9 mouse cellular contexts compared by ENCODE assay signal in genomic region chr13:51813621-51814615, GRCm38 (mm10). TPM values are rescaled to one million over a fixed set of nuclear protein-coding genes. Genes with fewer than 3 reads are reported as not detected.
DNase-seq lines count a peak whose midpoint lies in the region; ATAC-seq and TF ChIP-seq lines count a peak whose summit lies in the region.
"Had no signal": no experiment of that assay in that cellular context is flagged by ENCODE, and none has a peak within 500 bp of the region (broad histone marks: within the 10 kb centered on the region; RNA-seq: fewer than 3 reads in every experiment).

No protein-coding gene starts in this region.

- 49% methylated on average over 10 of the region's 10 CpGs for WGBS in kidney, embryonic 15.5 days
- 53% methylated on average over 10 of the region's 10 CpGs for WGBS in liver, embryonic 11.5 days
- 56% methylated on average over 10 of the region's 10 CpGs for WGBS in intestine, postnatal 0 days

- peaks cover 3% of the 10 kb centered on the region; the same call in 1 of the 2 replicates for H3K27me3 ChIP-seq in kidney, embryonic 15.5 days
- no peaks in the 10 kb centered on the region for H3K27me3 ChIP-seq in liver, embryonic 11.5 days (replicated peaks; ENCODE audit: control insufficient read depth, insufficient read depth, low read length)
- H3K27me3 ChIP-seq in intestine, postnatal 0 days (replicated peaks; ENCODE audit: control insufficient read depth, insufficient read depth, low read length) = no peaks in the 10 kb centered on the region

- 0 out of 2 replicates have a peak, but pooled peaks have one; percentile 25 for ATAC-seq in kidney, embryonic 15.5 days (replicated peaks; ENCODE audit: low FRiP score)
- peak; percentile 82 for ATAC-seq in activated CD4-positive, CD25-positive, alpha-beta regulatory T cell, adult 4 months
- 0 out of 2 replicates have a peak, but pooled peaks have one; percentile 24 for ATAC-seq in liver, embryonic 11.5 days (replicated peaks; ENCODE audit: low FRiP score)
- ATAC-seq in intestine, postnatal 0 days = no peak

- no peak overlapping the region for H3K4me3 ChIP-seq in kidney, embryonic 15.5 days (replicated peaks)
- H3K4me3 ChIP-seq in liver, embryonic 11.5 days (ENCODE audit: low read depth, low read length) = no peak overlapping the region
- H3K4me3 ChIP-seq in intestine, postnatal 0 days (ENCODE audit: low read depth, low read length) = no peak overlapping the region
- H3K4me3 ChIP-seq: myocyte had no signal

- no peak overlapping the region for H3K4me2 ChIP-seq in kidney, embryonic 15.5 days
- H3K4me2 ChIP-seq in liver, embryonic 11.5 days = no peak overlapping the region
- no peak overlapping the region for H3K4me2 ChIP-seq in intestine, postnatal 0 days (replicated peaks; ENCODE audit: low read depth)

- no peak for DNase-seq in kidney, postnatal 25 days
- DNase-seq in liver, embryonic 11.5 days (ENCODE audit: low spot score) = no peak
- peak; percentile 70 to 76 for DNase-seq in spleen, postnatal 36 days (ENCODE audit: low spot score in 2 of 2)
- DNase-seq in yolk sac, embryonic 10.5 days (ENCODE audit: low spot score) = no peak
- no peak for DNase-seq in Muller cell, postnatal 12 days (ENCODE audit: inconsistent ontology term)

- H3K4me1 ChIP-seq in kidney, embryonic 15.5 days = peaks cover 12% of the 10 kb centered on the region; the same call in 1 of the 2 replicates
- H3K4me1 ChIP-seq in liver, embryonic 11.5 days (replicated peaks; ENCODE audit: control insufficient read depth, insufficient read depth, low read length) = peaks cover 8% of the 10 kb centered on the region; the same call in 1 of the 2 replicates
- no peaks in the 10 kb centered on the region; the same call in 1 of the 2 replicates for H3K4me1 ChIP-seq in intestine, postnatal 0 days (replicated peaks; ENCODE audit: control insufficient read depth, insufficient read depth, low read length)

- TF ChIP-seq CTCF in intestine, postnatal 0 days (IDR thresholded peaks at IDR 0.05; ENCODE audit: low read depth) = no peak

- H3K36me3 ChIP-seq in kidney, embryonic 15.5 days = no peaks in the 10 kb centered on the region
- H3K36me3 ChIP-seq in liver, embryonic 11.5 days (ENCODE audit: control insufficient read depth, insufficient read depth, low read length) = no peaks in the 10 kb centered on the region
- H3K36me3 ChIP-seq in intestine, postnatal 0 days (ENCODE audit: control insufficient read depth, insufficient read depth) = no peaks in the 10 kb centered on the region

- H3K9me3 ChIP-seq in kidney, embryonic 15.5 days (replicated peaks) = no peaks in the 10 kb centered on the region
- H3K9me3 ChIP-seq in liver, embryonic 11.5 days (ENCODE audit: control insufficient read depth, low read length) = no peaks in the 10 kb centered on the region
- no peaks in the 10 kb centered on the region for H3K9me3 ChIP-seq in intestine, postnatal 0 days (ENCODE audit: control insufficient read depth)

- H3K9ac ChIP-seq in kidney, embryonic 15.5 days = no peak overlapping the region
- no peak overlapping the region for H3K9ac ChIP-seq in liver, embryonic 11.5 days (ENCODE audit: low read depth, low read length)
- no peak overlapping the region for H3K9ac ChIP-seq in intestine, postnatal 0 days (ENCODE audit: low read depth, low read length)

- no peak overlapping the region for H3K27ac ChIP-seq in kidney, embryonic 15.5 days
- H3K27ac ChIP-seq in liver, embryonic 11.5 days (ENCODE audit: low read depth, low read length) = no peak overlapping the region
- no peak overlapping the region for H3K27ac ChIP-seq in intestine, postnatal 0 days (ENCODE audit: low read depth, low read length)

RNA-seq across cellular contexts. Expression of gene Sema4d, which starts 20.4 kb away (rescaled TPM):
- 19.6 and 20.3 TPM in 2 replicates for polyA plus RNA-seq in kidney, embryonic 15.5 days (2015; fragmentation: Nextera tagmentation; extraction: Ambion mirVana)
- 100 to 1,000 TPM; 127 to 150 TPM for polyA plus RNA-seq in activated CD4-positive, CD25-positive, alpha-beta regulatory T cell, adult 4 months (2017; shearing (Covaris generic))
- polyA plus RNA-seq in liver, embryonic 11.5 days (2014; fragmentation: Nextera tagmentation; extraction: Ambion mirVana) = 18.6 and 21.7 TPM in 2 replicates
- polyA plus RNA-seq in intestine, postnatal 0 days (2015; fragmentation: Nextera tagmentation; extraction: Ambion mirVana) = 3.4 TPM in 2 replicates

RNA-seq across cellular contexts. Expression of gene Gadd45g, which starts 32.6 kb away (rescaled TPM):
- polyA plus RNA-seq in kidney, embryonic 15.5 days (2015; fragmentation: Nextera tagmentation; extraction: Ambion mirVana) = 40.2 and 42.8 TPM in 2 replicates
- polyA plus RNA-seq in activated CD4-positive, CD25-positive, alpha-beta regulatory T cell, adult 4 months (2017; shearing (Covaris generic)) = 10 to 100 TPM; 19.4 to 27.4 TPM
- 29.4 and 30.4 TPM in 2 replicates for polyA plus RNA-seq in liver, embryonic 11.5 days (2014; fragmentation: Nextera tagmentation; extraction: Ambion mirVana)
- 28.7 and 32.7 TPM in 2 replicates for polyA plus RNA-seq in intestine, postnatal 0 days (2015; fragmentation: Nextera tagmentation; extraction: Ambion mirVana)

Comparison
In these comparisons a context has a peak if more than half of its experiments do, and no peak if none do; other contexts are left out.
1. DNase-seq: peak in spleen, postnatal 36 days (2 of 2); none in kidney, postnatal 25 days (0 of 2), liver, embryonic 11.5 days (single experiment), yolk sac, embryonic 10.5 days (single experiment) and Muller cell, postnatal 12 days (single experiment).